Comparison of ENCODE assay signal across 9 mouse cellular contexts in genomic region chr16:91222643-91223271, GRCm38 (mm10). TPM values are rescaled to one million over a fixed set of nuclear protein-coding genes. Genes with fewer than 3 reads are reported as not detected.
DNase-seq lines count a peak whose midpoint lies in the region; ATAC-seq lines count a peak whose summit lies in the region.
"Had no signal": no experiment of that assay in that cellular context is flagged by ENCODE, and none has a peak within 500 bp of the region (broad histone marks: within the 10 kb centered on the region; RNA-seq: fewer than 3 reads in every experiment).

No protein-coding gene starts in this region.

- peaks cover 5% of the 10 kb centered on the region for H3K9me3 ChIP-seq in heart, embryonic 13.5 days
- no peaks in the 10 kb centered on the region for H3K9me3 ChIP-seq in forebrain, embryonic 14.5 days (replicated peaks; ENCODE audit: control insufficient read depth, low read length)
- peaks cover 8% of the 10 kb centered on the region for H3K9me3 ChIP-seq in midbrain, embryonic 10.5 days (replicated peaks)
- H3K9me3 ChIP-seq: liver, embryonic 15.5 days had no signal

- no peak overlapping the region for H3K27ac ChIP-seq in heart, embryonic 13.5 days (replicated peaks)
- peak overlapping the region; percentile 30; the same call in 1 of the 2 replicates for H3K27ac ChIP-seq in forebrain, embryonic 14.5 days (ENCODE audit: low read depth, low read length)
- H3K27ac ChIP-seq in midbrain, embryonic 10.5 days (replicated peaks) = peak overlapping the region; percentile 70
- H3K27ac ChIP-seq: liver, embryonic 15.5 days had no signal

- no peak overlapping the region for H3K9ac ChIP-seq in heart, embryonic 13.5 days
- peak overlapping the region; percentile 10; the same call in 1 of the 2 replicates for H3K9ac ChIP-seq in forebrain, embryonic 14.5 days (ENCODE audit: low read length)
- H3K9ac ChIP-seq: liver, embryonic 15.5 days had no signal

- WGBS in heart, embryonic 13.5 days = under 1% methylated on average over 27 of the region's 27 CpGs
- under 1% methylated on average over 27 of the region's 27 CpGs for WGBS in forebrain, embryonic 14.5 days
- WGBS in midbrain, embryonic 10.5 days = under 1% methylated on average over 27 of the region's 27 CpGs

- H3K4me3 ChIP-seq in heart, embryonic 13.5 days = peak overlapping the region; percentile 31
- H3K4me3 ChIP-seq in forebrain, embryonic 14.5 days (ENCODE audit: low read depth, low read length) = peak overlapping the region; percentile 16
- peak overlapping the region; percentile 48 for H3K4me3 ChIP-seq in midbrain, embryonic 10.5 days
- H3K4me3 ChIP-seq: liver, embryonic 15.5 days had no signal

- DNase-seq in heart, adult 18-20 months = no peak
- DNase-seq in ZHBTc4 (ENCODE audit: low read depth, low spot score) = peak; percentile 60
- peak; percentile 62 for DNase-seq in forebrain, embryonic 14.5 days (ENCODE audit: low spot score)
- peak; percentile 75 for DNase-seq in midbrain, embryonic 10.5 days (ENCODE audit: low spot score)
- no peak for DNase-seq in testis, postnatal 14 days (ENCODE audit: low spot score)
- DNase-seq in adrenal gland, postnatal 14 days = no peak
- no peak for DNase-seq in gastrocnemius, adult 18-20 months (ENCODE audit: low spot score)

- ATAC-seq in heart, embryonic 13.5 days (ENCODE audit: extremely low read depth, insufficient number of reproducible peaks, low FRiP score, low TSS enrichment) = no peak
- peak; percentile 10 for ATAC-seq in forebrain, embryonic 14.5 days

- H3K4me1 ChIP-seq in heart, embryonic 13.5 days = peaks cover 41% of the 10 kb centered on the region
- H3K4me1 ChIP-seq in forebrain, embryonic 14.5 days (ENCODE audit: control insufficient read depth, insufficient read depth, low read length) = peaks cover 25% of the 10 kb centered on the region
- H3K4me1 ChIP-seq in midbrain, embryonic 10.5 days = peaks cover 73% of the 10 kb centered on the region

- no peaks in the 10 kb centered on the region for H3K36me3 ChIP-seq in heart, embryonic 13.5 days
- H3K36me3 ChIP-seq in forebrain, embryonic 14.5 days (ENCODE audit: control insufficient read depth, insufficient read depth, low read length) = no peaks in the 10 kb centered on the region
- H3K36me3 ChIP-seq in midbrain, embryonic 10.5 days = no peaks in the 10 kb centered on the region
- H3K36me3 ChIP-seq: liver, embryonic 15.5 days had no signal

- H3K4me2 ChIP-seq in heart, embryonic 13.5 days = peak overlapping the region; percentile 53
- peak overlapping the region; percentile 47 for H3K4me2 ChIP-seq in forebrain, embryonic 14.5 days (ENCODE audit: low read length)
- H3K4me2 ChIP-seq: liver, embryonic 15.5 days had no signal

- H3K27me3 ChIP-seq in heart, embryonic 13.5 days (replicated peaks) = peaks cover 100% of the 10 kb centered on the region
- H3K27me3 ChIP-seq in forebrain, embryonic 14.5 days (replicated peaks; ENCODE audit: control insufficient read depth, insufficient read depth, low read length) = peaks cover 85% of the 10 kb centered on the region
- peaks cover 100% of the 10 kb centered on the region for H3K27me3 ChIP-seq in midbrain, embryonic 10.5 days (ENCODE audit: low read depth, poor library complexity, severe bottlenecking)

RNA-seq across cellular contexts. Expression of gene Olig2, which starts 2.5 kb away (rescaled TPM):
- polyA plus RNA-seq in heart, embryonic 13.5 days (2015; fragmentation: Nextera tagmentation; extraction: Ambion mirVana) = not detected in 2 replicates
- not detected for total RNA-seq in heart, adult 18-20 months (2021)
- polyA plus RNA-seq in forebrain, embryonic 14.5 days (2014; fragmentation: Nextera tagmentation; extraction: Ambion mirVana) = 5.2 and 6.3 TPM in 2 replicates
- polyA plus RNA-seq in midbrain, embryonic 10.5 days (2016; fragmentation: Nextera tagmentation; extraction: Ambion mirVana) = 7.4 and 7.6 TPM in 2 replicates
- 0.15 TPM in 1 of 2 replicates, not detected in the other for total RNA-seq in adrenal gland, postnatal 14 days (2021)
- not detected for total RNA-seq in gastrocnemius, adult 18-20 months (2021)
- polyA plus RNA-seq: liver, embryonic 15.5 days had no signal

RNA-seq across cellular contexts. Expression of gene Olig1, which starts 46.8 kb away (rescaled TPM):
- 0.15 TPM in 1 of 2 replicates, not detected in the other for polyA plus RNA-seq in heart, embryonic 13.5 days (2015; fragmentation: Nextera tagmentation; extraction: Ambion mirVana)
- under 1 TPM in 1 of 2 experiments, not detected in 1; 0.18 TPM for total RNA-seq in heart, adult 18-20 months (2021)
- polyA plus RNA-seq in forebrain, embryonic 14.5 days (2014; fragmentation: Nextera tagmentation; extraction: Ambion mirVana) = 18.0 and 31.1 TPM in 2 replicates
- polyA plus RNA-seq in midbrain, embryonic 10.5 days (2016; fragmentation: Nextera tagmentation; extraction: Ambion mirVana) = 8.8 and 9.7 TPM in 2 replicates
- 1.1 and 1.2 TPM in 2 replicates for total RNA-seq in adrenal gland, postnatal 14 days (2021)
- not detected for total RNA-seq in gastrocnemius, adult 18-20 months (2021)

Comparison
In these comparisons a context has a peak if more than half of its experiments do, and no peak if none do; other contexts are left out.
1. DNase-seq: peak in ZHBTc4 (single experiment), forebrain, embryonic 14.5 days (single experiment) and midbrain, embryonic 10.5 days (single experiment); none in heart, adult 18-20 months (0 of 2), testis, postnatal 14 days (single experiment), adrenal gland, postnatal 14 days (single experiment) and gastrocnemius, adult 18-20 months (single experiment).
2. Peak in every context shown above with its lines, with median percentiles within 50 percentile points of each other: H3K4me3 ChIP-seq.